Mouse (Mus musculus): ENCODE results near the gene Bricd5.
"Not testable (repeated sequence)": the region's sequence is repeated elsewhere in the genome, so short reads cannot be mapped to it uniquely, and the experiment has no call there.

Gene Bricd5

GRCm38 (mm10) chr17:24473612-24474275, at the start of gene Bricd5:
TSS of gene Bricd5 (plus strand) at chr17:24473884.
- DNase-seq = no peak

- DNase-seq = peak; percentile 57
Measured at GRCm38 (mm10) chr17:24424489-24424888, 49.2 kb upstream of the Bricd5 start.

- DNase-seq = peak; percentile 67
Measured at GRCm38 (mm10) chr17:24425326-24425725, 48.4 kb upstream of the Bricd5 start.

GRCm38 (mm10) chr17:24425905-24426304, 47.8 kb upstream of the Bricd5 start:
- no peak for DNase-seq

- peak; percentile 99 for DNase-seq
Measured at GRCm38 (mm10) chr17:24426471-24427169, 47.1 kb upstream of the Bricd5 start, which contains the start of gene Eci1. TSS of gene Eci1 (plus strand) at chr17:24426641.

GRCm38 (mm10) chr17:24427170-24427557, 46.5 kb upstream of the Bricd5 start:
- DNase-seq = no peak

GRCm38 (mm10) chr17:24429201-24429983, 44.3 kb upstream of the Bricd5 start:
- no peak for DNase-seq

GRCm38 (mm10) chr17:24437016-24437415, 36.7 kb upstream of the Bricd5 start:
- DNase-seq = peak; percentile 74

- DNase-seq = no peak
Measured at GRCm38 (mm10) chr17:24440377-24440776, 33.3 kb upstream of the Bricd5 start.

GRCm38 (mm10) chr17:24441148-24441547, 32.5 kb upstream of the Bricd5 start:
- no peak for DNase-seq

GRCm38 (mm10) chr17:24442107-24442506, 31.6 kb upstream of the Bricd5 start:
- no peak for DNase-seq

GRCm38 (mm10) chr17:24442632-24443155, 31.0 kb upstream of the Bricd5 start, which contains the start of gene Dnase1l2:
TSS of gene Dnase1l2 (minus strand) at chr17:24443105.
- peak; percentile 67 for DNase-seq

GRCm38 (mm10) chr17:24443409-24443808, 30.3 kb upstream of the Bricd5 start:
- peak; percentile 85 for DNase-seq

- DNase-seq = no peak
Measured at GRCm38 (mm10) chr17:24446590-24446989, 27.1 kb upstream of the Bricd5 start.

GRCm38 (mm10) chr17:24449507-24449906, 24.2 kb upstream of the Bricd5 start:
- no peak for DNase-seq

GRCm38 (mm10) chr17:24451220-24451619, 22.5 kb upstream of the Bricd5 start:
- no peak for DNase-seq

- no peak for DNase-seq
Measured at GRCm38 (mm10) chr17:24453372-24453771, 20.3 kb upstream of the Bricd5 start.

- no peak for DNase-seq
Measured at GRCm38 (mm10) chr17:24454218-24454755, 19.4 kb upstream of the Bricd5 start.

- peak; percentile 99 for DNase-seq
Measured at GRCm38 (mm10) chr17:24454756-24455522, 18.7 kb upstream of the Bricd5 start.

GRCm38 (mm10) chr17:24455523-24456206, 18.0 kb upstream of the Bricd5 start:
- not testable (repeated sequence) for DNase-seq

GRCm38 (mm10) chr17:24461580-24461979, 12.1 kb upstream of the Bricd5 start:
- DNase-seq = no peak

Data from cerebellum, adult 9-11 months (tissue).